Mouse (Mus musculus) lung, postnatal 0 days (tissue): ENCODE data around the gene Crabp2. TPM values are rescaled to one million over a fixed set of nuclear protein-coding genes. Genes with fewer than 3 reads are reported as not detected.

Experiments
- ATAC-seq: fragments of 200-750 bp; cut with Nextera tagmentation; 2 replicates; pipeline ENCODE4 v1.8.0; 2017; ENCODE audit warnings: moderate library complexity
- DNase-seq: peaks from one replicate; pipeline ENCODE4 v3.0.0-alpha.2; 2016; ENCODE audit warnings: low spot score
- H3K27ac ChIP-seq: fragments of 300-500 bp; sonication (generic); 2 replicates; pipeline ENCODE4 v1.5.1; 2014; ENCODE audit warnings: antibody characterized with exemption, mild to moderate bottlenecking, low read length, mixed read lengths
- H3K27me3 ChIP-seq: fragments of 300-500 bp; sonication (generic); replicated peaks from 2 replicates; pipeline ENCODE4 v1.6.1; 2014; ENCODE audit warnings: low read length, mixed read lengths; ENCODE audit not compliant: insufficient read depth
- H3K36me3 ChIP-seq: fragments of 300-500 bp; sonication (generic); 2 replicates; pipeline ENCODE4 v1.6.1; 2014; ENCODE audit warnings: low read length, mixed read lengths; ENCODE audit not compliant: insufficient read depth
- H3K4me1 ChIP-seq: fragments of 300-500 bp; sonication (generic); 2 replicates; pipeline ENCODE4 v1.6.1; 2014; ENCODE audit warnings: antibody characterized with exemption, low read depth, low read length, mixed read lengths; ENCODE audit not compliant: insufficient read depth
- H3K4me2 ChIP-seq: fragments of 300-500 bp; sonication (generic); replicated peaks from 2 replicates; pipeline ENCODE4 v1.6.1; 2014; ENCODE audit warnings: low read depth, mild to moderate bottlenecking, low read length, moderate library complexity, mixed read lengths
- H3K4me3 ChIP-seq: fragments of 300-500 bp; sonication (generic); 2 replicates; pipeline ENCODE4 v1.5.1; 2014; ENCODE audit warnings: low read depth, low read length
- H3K9ac ChIP-seq: fragments of 300-500 bp; sonication (generic); replicated peaks from 2 replicates; pipeline ENCODE4 v1.6.1; 2014; ENCODE audit warnings: low read depth, mild to moderate bottlenecking
- H3K9me3 ChIP-seq: fragments of 300-500 bp; sonication (generic); 2 replicates; pipeline ENCODE4 v1.6.1; 2016; ENCODE audit warnings: low read length, mixed read lengths
- CTCF ChIP-seq: IDR thresholded peaks from 2 replicates; pipeline ENCODE4 v1.5.1; 2016; ENCODE audit warnings: antibody characterized with exemption, mild to moderate bottlenecking
- EP300 ChIP-seq: IDR thresholded peaks from 2 replicates; pipeline ENCODE4 v1.6.1; 2016; ENCODE audit warnings: antibody characterized with exemption, mild to moderate bottlenecking, control low read depth
- WGBS: fragments of 180-500 bp; shearing (Covaris S2); extraction: QIAGEN DNeasy Blood & Tissue Kit; methylation state at CpG from one replicate; pipeline ENCODE4 v1.1.7; 2014; 5-methylcytosine and 5-hydroxymethylcytosine counted together
- polyA plus RNA-seq: library from polyadenylated mRNA; unstranded; fragments of >200 nt; fragmentation: Nextera tagmentation; extraction: Ambion mirVana; gene quantifications from 2 replicates; pipeline ENCODE4 v1.2.1, GENCODE M21; 2015

Crabp2 gene
- polyA plus RNA-seq, 1 experiment from 2014 or later: 0.21 TPM

- ATAC-seq (no peak), DNase-seq (peak; percentile 4)
- WGBS: 36% methylated on average over 3 of the region's 3 CpGs
- no peaks in the 10 kb centered on the region for H3K9me3 ChIP-seq
- TF ChIP-seq CTCF (no peak), EP300 (no peak)
- H3K4me2 ChIP-seq: no peak overlapping the region
- peak overlapping the region; percentile 95; the same call in 1 of the 2 replicates for H3K27ac ChIP-seq
- no peak overlapping the region for H3K4me3 ChIP-seq
- peaks cover 4% of the 10 kb centered on the region; the same call in 1 of the 2 replicates for H3K27me3 ChIP-seq
- H3K36me3 ChIP-seq: no peaks in the 10 kb centered on the region
- H3K9ac ChIP-seq: no peak overlapping the region
- H3K4me1 ChIP-seq: peaks cover 49% of the 10 kb centered on the region; the same call in 1 of the 2 replicates
Observed at GRCm38 (mm10) chr3:87984094-87984493, 35.6 kb downstream of the Crabp2 start.

- H3K27ac ChIP-seq: peak overlapping the region; percentile 85
- 0 out of 2 replicates have a peak overlapping the region, but pooled peaks have one; percentile 6 for H3K4me2 ChIP-seq
- no peak overlapping the region for H3K9ac ChIP-seq
- no peak for ATAC-seq
- DNase-seq: peak; percentile 39
- H3K9me3 ChIP-seq: no peaks in the 10 kb centered on the region
- no peak overlapping the region for H3K4me3 ChIP-seq
- 14% methylated on average over 12 of the region's 12 CpGs for WGBS
- peaks cover 49% of the 10 kb centered on the region; the same call in 1 of the 2 replicates for H3K4me1 ChIP-seq
- no peaks in the 10 kb centered on the region for H3K36me3 ChIP-seq
- TF ChIP-seq CTCF (no peak), EP300 (no peak)
- peaks cover 12% of the 10 kb centered on the region; the same call in 1 of the 2 replicates for H3K27me3 ChIP-seq
Observed at GRCm38 (mm10) chr3:87985505-87986320, 37.2 kb downstream of the Crabp2 start.

GRCm38 (mm10) chr3:87986868-87987267 is 38.4 kb downstream of the Crabp2 start:
- Histone ChIP-seq H3K4me1 (peaks cover 49% of the 10 kb centered on the region; the same call in 1 of the 2 replicates), H3K36me3 (no peaks in the 10 kb centered on the region)
- peak; percentile 97 for DNase-seq

GRCm38 (mm10) chr3:87987633-87988032 is 39.2 kb downstream of the Crabp2 start:
- Histone ChIP-seq H3K9me3 (no peaks in the 10 kb centered on the region), H3K4me3 (peak overlapping the region; percentile 18), H3K4me2 (peak overlapping the region; percentile 48), H3K27ac (no peak overlapping the region), H3K4me1 (peaks cover 43% of the 10 kb centered on the region; the same call in 1 of the 2 replicates), H3K27me3 (peaks cover 18% of the 10 kb centered on the region; the same call in 1 of the 2 replicates), H3K36me3 (no peaks in the 10 kb centered on the region), H3K9ac (no peak overlapping the region)
- TF ChIP-seq EP300 (no peak), CTCF (peak; percentile 17)
- under 1% methylated on average over 15 of the region's 15 CpGs for WGBS
- DNase-seq (peak; percentile 78), ATAC-seq (peak; percentile 13; the same call in 1 of the 2 replicates)

More at GRCm38 (mm10) chr3:87986868-87987267, 38.4 kb downstream of the Crabp2 start:
- H3K9me3 ChIP-seq: no peaks in the 10 kb centered on the region
- H3K4me3 ChIP-seq: peak overlapping the region; percentile 18; the same call in 1 of the 2 replicates
- H3K9ac ChIP-seq: no peak overlapping the region
- peak overlapping the region; percentile 48 for H3K4me2 ChIP-seq
- peaks cover 16% of the 10 kb centered on the region; the same call in 1 of the 2 replicates for H3K27me3 ChIP-seq
- peak; percentile 66 for TF ChIP-seq EP300
- peak; percentile 100 for TF ChIP-seq CTCF
- ATAC-seq: peak; percentile 73
- no peak overlapping the region for H3K27ac ChIP-seq
- under 1% methylated on average over 17 of the region's 17 CpGs for WGBS

- Histone ChIP-seq H3K9ac (no peak overlapping the region), H3K36me3 (no peaks in the 10 kb centered on the region), H3K4me1 (peaks cover 39% of the 10 kb centered on the region; the same call in 1 of the 2 replicates), H3K27me3 (peaks cover 20% of the 10 kb centered on the region; the same call in 1 of the 2 replicates), H3K4me3 (no peak overlapping the region), H3K4me2 (peak overlapping the region; percentile 48), H3K27ac (no peak overlapping the region), H3K9me3 (no peaks in the 10 kb centered on the region)
- ATAC-seq (no peak), DNase-seq (no peak)
- TF ChIP-seq CTCF (no peak), EP300 (no peak)
- WGBS: 4% methylated on average over 15 of the region's 15 CpGs
Observed at GRCm38 (mm10) chr3:87988068-87988467, 39.6 kb downstream of the Crabp2 start.

- no peak overlapping the region for H3K4me2 ChIP-seq
- 28% methylated on average over 10 of the region's 10 CpGs for WGBS
- TF ChIP-seq EP300 (no peak), CTCF (no peak)
- DNase-seq: no peak
- H3K36me3 ChIP-seq: no peaks in the 10 kb centered on the region
- no peak overlapping the region for H3K9ac ChIP-seq
- no peaks in the 10 kb centered on the region for H3K9me3 ChIP-seq
- no peak overlapping the region for H3K27ac ChIP-seq
- peaks cover 23% of the 10 kb centered on the region; the same call in 1 of the 2 replicates for H3K27me3 ChIP-seq
- no peak for ATAC-seq
- H3K4me3 ChIP-seq: no peak overlapping the region
- H3K4me1 ChIP-seq: peaks cover 25% of the 10 kb centered on the region; the same call in 1 of the 2 replicates
Observed at GRCm38 (mm10) chr3:87989935-87990334, 41.5 kb downstream of the Crabp2 start.
